Mouse (Mus musculus) small intestine, adult 2 months (tissue): Measurements from ENCODE around the gene Gtf2i.

Experiments
- CTCF ChIP-seq: fragments of 200-500 bp; IDR thresholded peaks from 2 replicates; pipeline ENCODE4 v1.5.1; 2012; ENCODE audit warnings: low read depth, mild to moderate bottlenecking, control low read depth, inconsistent platforms, low read length, moderate library complexity, mixed read lengths; ENCODE audit not compliant: insufficient replicate concordance, insufficient read length; ENCODE audit errors: extremely low read depth
- POLR2A ChIP-seq: fragments of 200-500 bp; IDR thresholded peaks from 2 replicates; pipeline ENCODE4 v1.6.1; 2012; ENCODE audit warnings: low read depth, mild to moderate bottlenecking, control low read depth, inconsistent platforms, low read length, moderate library complexity

- TF ChIP-seq POLR2A, result no peak
- no peak for TF ChIP-seq CTCF
Observed at GRCm38 (mm10) chr5:134234205-134234604, 80.4 kb downstream of the Gtf2i start.
